Mouse (Mus musculus): ENCODE data around the gene Stk16.

DNA sequence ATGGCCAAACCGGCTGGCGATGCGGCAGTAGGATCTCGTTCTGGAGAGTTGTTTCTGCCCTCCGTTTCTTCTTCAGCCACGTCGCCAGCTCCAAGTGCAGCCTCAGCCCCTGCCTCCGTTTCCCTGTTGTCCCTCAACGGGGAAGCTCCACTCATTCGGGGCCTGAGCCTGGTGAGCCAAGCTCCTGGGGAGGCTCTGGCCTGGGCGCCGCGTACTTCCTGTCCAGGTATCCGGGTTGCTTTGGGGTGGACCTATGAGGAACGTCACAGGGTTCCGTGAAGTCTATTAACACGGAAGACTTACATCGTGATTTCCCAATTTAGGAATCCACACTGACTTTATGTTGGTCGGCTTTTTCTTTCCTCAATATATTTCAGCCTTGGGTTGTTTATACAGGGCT, 18.2 kb upstream of the Stk16 start:
- TF ChIP-seq CTCF (IDR thresholded peaks at IDR 0.05; ENCODE audit: borderline replicate concordance, insufficient read depth, low read depth, low read length) (no peak), POLR2A (IDR thresholded peaks at IDR 0.05; ENCODE audit: borderline replicate concordance, insufficient read depth, low read length) (no peak)

Measured in cerebellum, adult 2 months (tissue).